Mouse (Mus musculus) ES-Bruce4 (cell line): Measurements from ENCODE around the gene Dnajc27.

Source experiments
- CTCF ChIP-seq: IDR thresholded peaks from one replicate; pipeline ENCODE4 v1.8.1; 2011; ENCODE audit warnings: low read depth, low read length
- POLR2A ChIP-seq: IDR thresholded peaks from one replicate; pipeline ENCODE4 v1.8.1; 2011; ENCODE audit warnings: low read length; ENCODE audit not compliant: insufficient read depth

DNA sequence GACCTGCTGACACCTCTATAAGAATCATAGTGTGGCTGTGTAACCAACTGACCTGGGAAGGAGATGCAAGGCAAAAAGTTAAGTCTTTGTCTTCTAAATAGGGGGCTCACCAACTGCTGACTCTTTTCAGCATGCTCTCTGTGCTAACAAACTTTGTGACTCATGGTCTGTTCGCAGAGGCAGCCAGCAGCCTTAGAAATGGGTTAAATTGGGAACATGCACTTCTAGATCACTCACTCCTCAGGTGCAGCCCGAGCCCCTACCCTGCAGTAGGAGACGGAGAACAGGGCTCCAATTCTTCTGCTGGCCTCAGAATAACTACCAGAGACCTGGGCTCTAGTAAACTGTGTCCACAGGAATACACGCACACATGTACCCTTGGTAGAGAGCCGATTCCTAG is 44.9 kb upstream of the Dnajc27 start:
- no peak for TF ChIP-seq CTCF
- TF ChIP-seq POLR2A, result no peak
